Mouse (Mus musculus) G1E (cell line): ENCODE data around the gene Pkib.

Experiments used
- CTCF ChIP-seq: IDR thresholded peaks from 2 replicates; pipeline ENCODE4 v1.5.1; 2012; ENCODE audit warnings: low read depth, low read length, inconsistent platforms, mixed read lengths
- GATA1 ChIP-seq: IDR thresholded peaks from 2 replicates; pipeline ENCODE4 v1.6.1; 2012; ENCODE audit warnings: borderline replicate concordance, low read length, inconsistent platforms, mixed read lengths

- no peak for TF ChIP-seq CTCF
- no peak for TF ChIP-seq GATA1
Observed at GRCm38 (mm10) chr10:57741351-57741750, 109.6 kb downstream of the Pkib start.
